8 mouse cellular contexts compared by ENCODE assay signal in the genomic region with DNA sequence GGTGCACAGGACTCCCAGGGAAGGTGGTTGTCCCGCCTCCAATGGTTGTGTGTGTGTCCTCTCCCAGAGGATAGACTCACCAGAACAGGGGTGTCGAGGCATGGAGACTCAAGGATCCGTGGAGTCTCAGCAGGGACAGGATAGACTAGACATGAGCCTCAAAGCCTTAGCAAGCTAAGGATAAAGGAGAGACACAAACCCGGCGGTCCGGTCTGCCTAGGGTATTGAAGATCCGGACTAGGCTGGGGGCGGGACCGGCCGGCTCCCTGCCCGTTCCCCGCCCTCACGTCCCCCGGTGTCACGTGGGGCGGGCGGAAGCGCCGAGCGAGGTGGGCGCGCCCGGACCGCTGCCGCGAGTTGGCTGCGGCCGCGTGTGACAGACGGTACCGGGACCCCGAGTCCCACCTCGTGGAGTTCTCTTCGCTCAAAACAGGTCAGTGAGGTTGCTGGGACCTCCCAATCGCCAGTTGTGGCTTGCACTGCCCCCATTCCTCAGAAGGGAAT. TPM values are rescaled to one million over a fixed set of nuclear protein-coding genes. Genes with fewer than 3 reads are reported as not detected.
DNase-seq lines count a peak whose midpoint lies in the region; ATAC-seq and TF ChIP-seq lines count a peak whose summit lies in the region.

A gene (plus strand): TSS at position 301 of the 504 bp plus-strand sequence.

- H3K27me3 ChIP-seq in testis, adult 2 months (ENCODE audit: control insufficient read depth, insufficient read depth, low read length): no peaks in the 10 kb centered on the region
- H3K27me3 ChIP-seq in intestine, postnatal 0 days (replicated peaks; ENCODE audit: control insufficient read depth, insufficient read depth, low read length): no peaks in the 10 kb centered on the region
- no peaks in the 10 kb centered on the region; the same call in 1 of the 2 replicates for H3K27me3 ChIP-seq in limb, embryonic 14.5 days (ENCODE audit: control insufficient read depth, insufficient read depth, low read length)
- H3K27me3 ChIP-seq in midbrain, embryonic 14.5 days (ENCODE audit: control insufficient read depth, insufficient read depth, low read length): peaks cover 12% of the 10 kb centered on the region; the same call in 1 of the 2 replicates
- no peaks in the 10 kb centered on the region for H3K27me3 ChIP-seq in stomach, embryonic 16.5 days (ENCODE audit: control insufficient read depth, insufficient read depth, low read length)

- H3K9ac ChIP-seq in intestine, postnatal 0 days (ENCODE audit: low read depth, low read length): peak within 1 kb of the TSS; percentile 71
- H3K9ac ChIP-seq in limb, embryonic 14.5 days (ENCODE audit: low read depth, low read length, severe bottlenecking): peak within 1 kb of the TSS; percentile 61
- peak within 1 kb of the TSS; percentile 52 for H3K9ac ChIP-seq in midbrain, embryonic 14.5 days (replicated peaks; ENCODE audit: low read length)
- H3K9ac ChIP-seq in stomach, embryonic 16.5 days (ENCODE audit: low read length): peak within 1 kb of the TSS; percentile 71

- peak within 1 kb of the TSS; percentile 64 for H3K4me3 ChIP-seq in testis, adult 2 months (ENCODE audit: control insufficient read depth, low read depth, low read length)
- H3K4me3 ChIP-seq in intestine, postnatal 0 days (ENCODE audit: low read depth, low read length): peak within 1 kb of the TSS; percentile 73
- H3K4me3 ChIP-seq in limb, embryonic 14.5 days (replicated peaks; ENCODE audit: low read length): peak within 1 kb of the TSS; percentile 61
- peak within 1 kb of the TSS; percentile 48 for H3K4me3 ChIP-seq in midbrain, embryonic 14.5 days (replicated peaks; ENCODE audit: low read depth, low read length)
- peak within 1 kb of the TSS; percentile 64 for H3K4me3 ChIP-seq in stomach, embryonic 16.5 days (replicated peaks; ENCODE audit: low read length)

- WGBS in intestine, postnatal 0 days: under 1% methylated on average over 29 of the region's 35 CpGs
- 2% methylated on average over 25 of the region's 35 CpGs for WGBS in limb, embryonic 14.5 days
- WGBS in midbrain, embryonic 14.5 days: 1% methylated on average over 35 of the region's 35 CpGs
- WGBS in stomach, embryonic 16.5 days: under 1% methylated on average over 35 of the region's 35 CpGs

- H3K4me2 ChIP-seq in intestine, postnatal 0 days (replicated peaks; ENCODE audit: low read depth): peak within 1 kb of the TSS; percentile 96
- peak within 1 kb of the TSS; percentile 99 for H3K4me2 ChIP-seq in limb, embryonic 14.5 days (replicated peaks; ENCODE audit: low read depth, low read length, severe bottlenecking)
- peak within 1 kb of the TSS; percentile 90 for H3K4me2 ChIP-seq in midbrain, embryonic 14.5 days (ENCODE audit: low read length)
- H3K4me2 ChIP-seq in stomach, embryonic 16.5 days (ENCODE audit: low read depth, low read length): peak within 1 kb of the TSS; percentile 94

- TF ChIP-seq POLR2A in testis, adult 2 months (IDR thresholded peaks at IDR 0.05; ENCODE audit: control insufficient read depth, low read depth, low read length): no peak
- TF ChIP-seq POLR2A in limb, embryonic 14.5 days (IDR thresholded peaks at IDR 0.05; ENCODE audit: borderline replicate concordance, extremely low read depth, insufficient read depth, insufficient read length): 0 out of 2 replicates have a peak, but pooled peaks have one; percentile 12

- H3K27ac ChIP-seq in testis, adult 2 months (ENCODE audit: control insufficient read depth, insufficient read depth, low read depth, low read length): no peak within 1 kb of the TSS
- H3K27ac ChIP-seq in intestine, postnatal 0 days (ENCODE audit: low read depth, low read length): peak within 1 kb of the TSS; percentile 82
- no peak within 1 kb of the TSS for H3K27ac ChIP-seq in limb, embryonic 14.5 days (replicated peaks; ENCODE audit: low read depth, low read length)
- no peak within 1 kb of the TSS for H3K27ac ChIP-seq in midbrain, embryonic 14.5 days (replicated peaks; ENCODE audit: low read depth, low read length)
- H3K27ac ChIP-seq in stomach, embryonic 16.5 days (ENCODE audit: low read length): peak within 1 kb of the TSS; percentile 18; the same call in 1 of the 2 replicates

- ATAC-seq in intestine, postnatal 0 days: peak; percentile 81
- ATAC-seq in limb, embryonic 14.5 days (ENCODE audit: low FRiP score, low read depth): peak; percentile 88
- ATAC-seq in midbrain, embryonic 14.5 days (ENCODE audit: low FRiP score, low TSS enrichment): peak; percentile 73; the same call in 1 of the 2 replicates
- peak; percentile 88 for ATAC-seq in stomach, embryonic 16.5 days (ENCODE audit: insufficient read depth, low FRiP score)

- no peaks in the 10 kb centered on the region for H3K9me3 ChIP-seq in intestine, postnatal 0 days (ENCODE audit: control insufficient read depth)
- H3K9me3 ChIP-seq in limb, embryonic 14.5 days (ENCODE audit: control insufficient read depth, low read length): no peaks in the 10 kb centered on the region
- H3K9me3 ChIP-seq in midbrain, embryonic 14.5 days (ENCODE audit: control insufficient read depth, low read length): no peaks in the 10 kb centered on the region
- H3K9me3 ChIP-seq in stomach, embryonic 16.5 days (replicated peaks; ENCODE audit: control insufficient read depth, low read length): no peaks in the 10 kb centered on the region

- no peak for DNase-seq in testis, postnatal 14 days (ENCODE audit: low spot score)
- DNase-seq in embryo, embryonic 11 days: peak; percentile 87
- peak; percentile 97 for DNase-seq in heart, adult 11 months
- peak; percentile 52 for DNase-seq in limb, embryonic 14.5 days (ENCODE audit: low spot score)
- peak; percentile 73 for DNase-seq in midbrain, embryonic 14.5 days

- peaks cover 7% of the 10 kb centered on the region for H3K4me1 ChIP-seq in testis, adult 2 months (ENCODE audit: control insufficient read depth, insufficient read depth, low read length)
- H3K4me1 ChIP-seq in intestine, postnatal 0 days (replicated peaks; ENCODE audit: control insufficient read depth, insufficient read depth, low read length): no peaks in the 10 kb centered on the region
- peaks cover 4% of the 10 kb centered on the region; the same call in 1 of the 2 replicates for H3K4me1 ChIP-seq in limb, embryonic 14.5 days (ENCODE audit: control insufficient read depth, insufficient read depth, low read length)
- peaks cover 7% of the 10 kb centered on the region for H3K4me1 ChIP-seq in midbrain, embryonic 14.5 days (ENCODE audit: control insufficient read depth, insufficient read depth, low read length)
- peaks cover 15% of the 10 kb centered on the region for H3K4me1 ChIP-seq in stomach, embryonic 16.5 days (ENCODE audit: control insufficient read depth, insufficient read depth, low read length)

- no peak for TF ChIP-seq CTCF in testis, adult 2 months (IDR thresholded peaks at IDR 0.05; ENCODE audit: control insufficient read depth, insufficient read depth, insufficient replicate concordance, low read depth, low read length)
- no peak for TF ChIP-seq CTCF in intestine, postnatal 0 days (IDR thresholded peaks at IDR 0.05; ENCODE audit: low read depth)

- no peaks in the 10 kb centered on the region for H3K36me3 ChIP-seq in testis, adult 2 months (ENCODE audit: control insufficient read depth, insufficient read depth, low read length)
- peaks cover 16% of the 10 kb centered on the region; the same call in 1 of the 2 replicates for H3K36me3 ChIP-seq in intestine, postnatal 0 days (ENCODE audit: control insufficient read depth, insufficient read depth)
- no peaks in the 10 kb centered on the region for H3K36me3 ChIP-seq in limb, embryonic 14.5 days (ENCODE audit: control insufficient read depth, insufficient read depth, low read length)
- H3K36me3 ChIP-seq in midbrain, embryonic 14.5 days (ENCODE audit: control insufficient read depth, insufficient read depth, low read length): no peaks in the 10 kb centered on the region
- 0 out of 2 replicates have a peak, but pooled peaks cover 3% of the 10 kb centered on the region for H3K36me3 ChIP-seq in stomach, embryonic 16.5 days (ENCODE audit: control insufficient read depth, insufficient read depth, low read length)

RNA-seq across cellular contexts. Expression of the gene that starts here (rescaled TPM):
- polyA plus RNA-seq in testis, adult 2 months (2012; rRNA removed): 4.9 and 7.9 TPM in 2 replicates
- 31.2 and 35.3 TPM in 2 replicates for polyA plus RNA-seq in intestine, postnatal 0 days (2015; fragmentation: Nextera tagmentation; extraction: Ambion mirVana)
- 92.6 and 99.2 TPM in 2 replicates for polyA plus RNA-seq in limb, embryonic 14.5 days (2012; rRNA removed)
- polyA plus RNA-seq in limb, embryonic 14.5 days (2014; fragmentation: Nextera tagmentation; extraction: Ambion mirVana): 77.1 and 87.3 TPM in 2 replicates
- 2.0 and 8.7 TPM in 2 replicates for polyA plus RNA-seq in midbrain, embryonic 14.5 days (2014; fragmentation: Nextera tagmentation; extraction: Ambion mirVana)
- 105 and 111 TPM in 2 replicates for polyA plus RNA-seq in stomach, embryonic 16.5 days (2015; fragmentation: Nextera tagmentation; extraction: Ambion mirVana)

Comparison
In these comparisons a context has a peak if more than half of its experiments do, and no peak if none do; other contexts are left out.
1. H3K27ac ChIP-seq: peak in intestine, postnatal 0 days (single experiment) and stomach, embryonic 16.5 days (single experiment); none in testis, adult 2 months (single experiment), limb, embryonic 14.5 days (single experiment) and midbrain, embryonic 14.5 days (single experiment).
2. Peak in every context shown above with its lines, with median percentiles within 50 percentile points of each other: H3K4me3 ChIP-seq, ATAC-seq, H3K4me2 ChIP-seq and H3K9ac ChIP-seq.